Mouse (Mus musculus) midbrain, postnatal 0 days (tissue): Measurements from ENCODE around the gene Ssr3. TPM values are rescaled to one million over a fixed set of nuclear protein-coding genes. Genes with fewer than 3 reads are reported as not detected.

Experiments
- ATAC-seq: fragments of 200-750 bp; cut with Nextera tagmentation; 2 replicates; pipeline ENCODE4 v1.8.0; 2017; ENCODE audit warnings: moderate number of reproducible peaks, mild to moderate bottlenecking, moderate TSS enrichment, moderate library complexity; ENCODE audit not compliant: low FRiP score
- DNase-seq: peaks from one replicate; pipeline ENCODE4 v3.0.0-alpha.2; 2015; ENCODE audit warnings: low spot score
- H3K27ac ChIP-seq: fragments of 300-500 bp; sonication (generic); 2 replicates; pipeline ENCODE4 v1.5.1; 2014; ENCODE audit warnings: low read depth, mild to moderate bottlenecking, low read length, mixed read lengths
- H3K27me3 ChIP-seq: fragments of 300-500 bp; sonication (generic); 2 replicates; pipeline ENCODE4 v1.6.1; 2014; ENCODE audit warnings: low read length, control low read depth, mixed read lengths; ENCODE audit not compliant: insufficient read depth
- H3K36me3 ChIP-seq: fragments of 300-500 bp; sonication (generic); 2 replicates; pipeline ENCODE4 v1.6.1; 2014; ENCODE audit warnings: low read length, control low read depth, mixed read lengths; ENCODE audit not compliant: insufficient read depth
- H3K4me1 ChIP-seq: fragments of 300-500 bp; sonication (generic); 2 replicates; pipeline ENCODE4 v1.6.1; 2014; ENCODE audit warnings: mild to moderate bottlenecking, control low read depth, antibody characterized with exemption, low read length, mixed read lengths; ENCODE audit not compliant: insufficient read depth
- H3K4me2 ChIP-seq: fragments of 300-500 bp; sonication (generic); 2 replicates; pipeline ENCODE4 v1.6.1; 2014; ENCODE audit warnings: low read depth, mild to moderate bottlenecking, low read length, mixed read lengths; ENCODE audit not compliant: poor library complexity, severe bottlenecking
- H3K4me3 ChIP-seq: fragments of 300-500 bp; sonication (generic); 2 replicates; pipeline ENCODE4 v1.5.1; 2014; ENCODE audit warnings: low read depth, mild to moderate bottlenecking, low read length, moderate library complexity
- H3K9ac ChIP-seq: fragments of 300-500 bp; sonication (generic); replicated peaks from 2 replicates; pipeline ENCODE4 v1.6.1; 2014; ENCODE audit warnings: mild to moderate bottlenecking, low read length, moderate library complexity, mixed read lengths; ENCODE audit not compliant: poor library complexity, severe bottlenecking
- H3K9me3 ChIP-seq: fragments of 300-500 bp; sonication (generic); 2 replicates; pipeline ENCODE4 v1.6.1; 2016; ENCODE audit warnings: low read length, control low read depth
- CTCF ChIP-seq: IDR thresholded peaks from 2 replicates; pipeline ENCODE4 v1.5.1; 2016; ENCODE audit warnings: antibody characterized with exemption, mild to moderate bottlenecking
- WGBS: fragments of 180-500 bp; shearing (Covaris S2); extraction: QIAGEN DNeasy Blood & Tissue Kit; methylation state at CpG from one replicate; pipeline ENCODE4 v1.1.7; 2014; 5-methylcytosine and 5-hydroxymethylcytosine counted together
- polyA plus RNA-seq: library from polyadenylated mRNA; unstranded; fragments of >200 nt; fragmentation: Nextera tagmentation; extraction: Ambion mirVana; gene quantifications from 2 replicates; pipeline ENCODE4 v1.2.1, GENCODE M21; 2015
- total RNA-seq: library from RNA; depleted of rRNA; stranded (reverse); fragments of >200 nt; gene quantifications from 2 replicates; pipeline ENCODE4 v1.2.3, GENCODE M21; 2014; rRNA removed

The Ssr3 gene
- total RNA-seq (140 and 187 TPM in 2 replicates), polyA plus RNA-seq (147 and 151 TPM in 2 replicates)

DNA sequence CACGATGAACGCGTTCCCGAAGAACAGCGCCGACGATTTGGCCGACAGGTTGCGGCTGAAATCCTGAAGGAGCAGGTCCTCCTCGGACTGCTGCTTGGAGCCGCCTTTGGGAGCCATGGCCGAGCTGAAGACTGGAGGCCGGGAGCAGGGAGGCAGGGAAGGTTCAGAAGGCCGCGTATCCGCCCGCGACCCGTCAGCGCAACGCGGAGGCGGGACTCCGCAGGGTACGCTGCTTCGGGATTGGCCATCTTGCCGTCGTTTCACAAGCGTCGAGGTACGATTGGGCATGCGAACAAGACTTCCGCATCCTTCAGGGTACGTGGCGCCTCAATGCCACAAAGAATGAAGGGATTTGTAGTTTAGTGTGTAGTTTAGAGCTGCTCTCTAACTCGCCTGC is at the start of gene Ssr3:
TSS of gene Ssr3 (minus strand) at position 203 of the 397 bp plus-strand sequence.
- H3K4me3 ChIP-seq: peak within 1 kb of the TSS; percentile 83
- peak; percentile 100 for ATAC-seq
- WGBS: under 1% methylated on average over 36 of the region's 36 CpGs

DNA sequence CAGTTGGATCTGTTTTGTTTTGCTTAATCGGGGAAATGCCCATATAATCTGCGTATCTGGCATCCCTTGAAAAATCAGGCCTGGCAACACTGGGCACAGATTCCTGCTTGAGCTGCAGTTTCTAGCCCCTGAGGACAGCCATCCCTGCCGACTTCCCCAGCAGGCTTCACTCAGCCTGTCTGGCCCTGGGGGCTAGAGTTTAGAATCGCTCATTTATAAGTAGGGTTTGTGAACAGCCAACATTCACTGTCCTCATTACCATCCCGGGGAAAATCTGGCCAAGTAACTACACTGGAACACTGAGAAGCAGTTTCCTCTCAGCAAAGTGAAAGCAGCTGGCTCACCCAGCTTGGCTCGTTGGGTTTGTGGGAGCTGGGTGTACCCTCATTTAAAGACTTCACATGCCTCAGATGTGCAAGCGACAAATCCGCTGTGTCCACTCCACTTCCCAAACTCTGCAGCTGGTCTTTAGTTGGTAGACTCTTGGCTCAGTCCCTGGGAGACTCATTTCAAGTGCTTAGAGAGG is 49.2 kb upstream of the Ssr3 start:
- Histone ChIP-seq H3K9me3 (no peaks in the 10 kb centered on the region), H3K4me3 (no peak overlapping the region), H3K4me1 (no peaks in the 10 kb centered on the region), H3K27ac (peak overlapping the region; percentile 57; the same call in 1 of the 2 replicates), H3K4me2 (peak overlapping the region; percentile 9; the same call in 1 of the 2 replicates), H3K36me3 (no peaks in the 10 kb centered on the region), H3K27me3 (no peaks in the 10 kb centered on the region), H3K9ac (0 out of 2 replicates have a peak overlapping the region, but pooled peaks have one; percentile 36)
- peak; percentile 82 for DNase-seq
- ATAC-seq: peak; percentile 84
- WGBS: 26% methylated on average over 8 of the region's 8 CpGs
- no peak for TF ChIP-seq CTCF

More for the DNA sequence above, at the start of gene Ssr3:
- Histone ChIP-seq H3K4me2 (peak within 1 kb of the TSS; percentile 72), H3K27ac (peak within 1 kb of the TSS; percentile 90), H3K27me3 (no peaks in the 10 kb centered on the region), H3K36me3 (peaks cover 10% of the 10 kb centered on the region), H3K9me3 (no peaks in the 10 kb centered on the region), H3K9ac (peak within 1 kb of the TSS; percentile 87), H3K4me1 (0 out of 2 replicates have a peak, but pooled peaks cover 5% of the 10 kb centered on the region)
- DNase-seq: peak; percentile 99
- TF ChIP-seq CTCF: no peak

DNA sequence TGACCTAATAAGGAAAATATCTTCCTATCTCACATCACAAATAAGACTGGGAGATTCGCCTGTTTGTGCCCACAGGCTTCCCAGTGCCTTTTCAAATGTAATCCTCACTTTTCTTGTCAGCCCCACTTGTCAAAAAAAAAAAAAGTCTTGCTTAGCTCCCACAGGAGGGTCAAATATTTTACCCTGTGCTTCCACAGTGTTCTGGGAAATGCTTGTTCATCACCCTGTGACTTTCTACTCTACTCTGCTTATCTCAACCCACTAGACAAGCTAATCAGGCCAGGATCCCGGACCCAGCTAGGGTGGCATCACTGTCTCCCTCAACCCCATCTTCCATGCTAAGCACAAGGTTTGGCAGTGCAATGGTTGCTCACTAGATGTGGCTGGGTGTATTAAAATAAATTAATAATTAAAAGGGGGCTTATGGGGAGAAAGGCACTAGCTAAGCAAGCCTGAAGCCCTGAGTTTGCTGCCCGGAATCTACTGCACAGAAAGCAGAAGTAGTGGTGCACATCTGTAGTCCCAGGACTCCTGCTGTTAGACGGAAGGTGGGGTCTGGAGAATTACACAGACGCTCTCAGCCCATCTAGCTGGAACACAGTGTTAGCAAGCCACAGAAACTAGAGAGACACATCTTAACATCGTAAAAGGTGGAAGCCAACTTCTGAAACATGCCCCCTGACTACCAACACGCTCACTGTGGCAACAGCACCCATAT is 46.2 kb upstream of the Ssr3 start:
- Histone ChIP-seq H3K36me3 (no peaks in the 10 kb centered on the region), H3K9ac (no peak overlapping the region), H3K4me3 (no peak overlapping the region), H3K4me1 (no peaks in the 10 kb centered on the region), H3K27me3 (no peaks in the 10 kb centered on the region), H3K27ac (no peak overlapping the region), H3K4me2 (no peak overlapping the region), H3K9me3 (no peaks in the 10 kb centered on the region)
- WGBS: 84% methylated on average over 7 of the region's 7 CpGs
- no peak for ATAC-seq
- TF ChIP-seq CTCF: no peak
- DNase-seq: no peak

- Histone ChIP-seq H3K36me3 (no peaks in the 10 kb centered on the region), H3K4me1 (no peaks in the 10 kb centered on the region), H3K9ac (no peak overlapping the region), H3K4me3 (no peak overlapping the region), H3K27me3 (no peaks in the 10 kb centered on the region), H3K4me2 (no peak overlapping the region), H3K9me3 (no peaks in the 10 kb centered on the region), H3K27ac (no peak overlapping the region)
- ATAC-seq (no peak), DNase-seq (no peak)
- TF ChIP-seq CTCF: no peak
- WGBS: 60% methylated on average over 2 of the region's 2 CpGs
Observed at GRCm38 (mm10) chr3:65435812-65436211, 43.4 kb upstream of the Ssr3 start.

GRCm38 (mm10) chr3:65435101-65435571 is 42.7 kb upstream of the Ssr3 start:
- H3K27me3 ChIP-seq: no peaks in the 10 kb centered on the region
- no peak for TF ChIP-seq CTCF
- no peak overlapping the region for H3K9ac ChIP-seq
- H3K27ac ChIP-seq: no peak overlapping the region
- no peaks in the 10 kb centered on the region for H3K9me3 ChIP-seq
- no peaks in the 10 kb centered on the region for H3K36me3 ChIP-seq
- no peak overlapping the region for H3K4me3 ChIP-seq
- ATAC-seq: no peak
- no peak overlapping the region for H3K4me2 ChIP-seq
- H3K4me1 ChIP-seq: no peaks in the 10 kb centered on the region
- 79% methylated on average over 11 of the region's 11 CpGs for WGBS
- DNase-seq: no peak

GRCm38 (mm10) chr3:65432236-65432635 is 39.8 kb upstream of the Ssr3 start:
- 0 out of 2 replicates have a peak, but pooled peaks have one; percentile 12 for TF ChIP-seq CTCF
- Histone ChIP-seq H3K36me3 (no peaks in the 10 kb centered on the region), H3K4me3 (no peak overlapping the region), H3K27me3 (no peaks in the 10 kb centered on the region), H3K27ac (no peak overlapping the region), H3K4me2 (no peak overlapping the region), H3K9me3 (no peaks in the 10 kb centered on the region), H3K9ac (no peak overlapping the region), H3K4me1 (no peaks in the 10 kb centered on the region)
- no peak for ATAC-seq
- DNase-seq: no peak
- WGBS: 95% methylated on average over 5 of the region's 5 CpGs
